Mouse (Mus musculus) adrenal gland, postnatal 4 days (tissue): ENCODE data around the gene Gm595. TPM values are rescaled to one million over a fixed set of nuclear protein-coding genes. Genes with fewer than 3 reads are reported as not detected.

Experiments
- DNase-seq, 2 experiments: peaks; one replicate each; pipeline ENCODE4 v3.0.0; 2021 to 2022; ENCODE audit warnings: low spot score in 2 of 2, mixed read lengths in 2 of 2
- long read RNA-seq, 2 experiments: library from polyadenylated mRNA; stranded (forward); transcript quantifications; one replicate each; pipeline ENCODE4 v2.0.0; 2021
- total RNA-seq, 2 experiments: library from RNA; stranded (reverse); gene quantifications; 2 replicates each; pipeline ENCODE4 v1.2.3; 2021

The Gm595 gene
- not detected for total RNA-seq
- long read RNA-seq, experiment 1, result 0 reads
- long read RNA-seq, experiment 2, result 0 reads

DNA sequence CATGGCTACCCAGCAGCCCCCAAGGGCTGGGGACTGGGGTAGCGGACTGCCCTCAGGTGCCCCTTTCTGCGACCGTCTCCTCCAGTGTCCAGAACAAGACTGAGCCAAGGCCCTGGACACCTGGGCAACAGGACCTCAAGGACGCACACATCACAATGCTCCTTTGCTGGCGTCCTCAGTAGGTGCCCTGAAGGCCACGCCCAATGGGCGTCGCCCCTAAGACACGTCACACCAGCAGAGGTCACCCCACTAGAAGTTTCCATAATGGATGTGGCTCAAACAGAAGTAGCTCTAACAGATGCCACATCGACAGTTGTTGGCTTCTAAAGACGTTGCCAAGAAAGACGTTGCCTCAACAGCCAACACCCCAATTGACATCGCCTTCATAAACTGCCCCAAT lies at the start of gene Gm595:
Gene Gm595, minus strand, starts transcription at position 101 of the 400 bp plus-strand sequence.
- no peak for DNase-seq

DNA sequence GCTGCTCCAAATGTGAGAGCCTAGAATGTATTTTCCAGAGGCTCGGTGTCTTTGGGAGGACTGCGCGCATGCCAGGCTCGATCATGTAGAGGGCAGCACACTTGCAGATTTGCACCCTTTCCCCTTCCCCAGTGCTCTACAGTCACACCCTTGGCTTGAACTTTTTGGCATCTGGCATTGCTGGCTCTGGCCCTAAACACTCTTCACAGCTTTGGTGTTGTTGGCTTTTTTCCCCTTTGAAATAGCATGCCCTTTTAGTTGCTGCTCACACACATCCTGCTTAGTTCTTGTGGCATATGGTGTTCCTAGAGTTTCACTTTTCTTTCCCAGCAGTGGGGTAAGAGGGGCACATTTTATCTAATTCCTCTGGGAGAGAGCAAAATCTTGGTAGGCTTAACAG lies 30.9 kb upstream of the Gm595 start:
- DNase-seq, result no peak

DNA sequence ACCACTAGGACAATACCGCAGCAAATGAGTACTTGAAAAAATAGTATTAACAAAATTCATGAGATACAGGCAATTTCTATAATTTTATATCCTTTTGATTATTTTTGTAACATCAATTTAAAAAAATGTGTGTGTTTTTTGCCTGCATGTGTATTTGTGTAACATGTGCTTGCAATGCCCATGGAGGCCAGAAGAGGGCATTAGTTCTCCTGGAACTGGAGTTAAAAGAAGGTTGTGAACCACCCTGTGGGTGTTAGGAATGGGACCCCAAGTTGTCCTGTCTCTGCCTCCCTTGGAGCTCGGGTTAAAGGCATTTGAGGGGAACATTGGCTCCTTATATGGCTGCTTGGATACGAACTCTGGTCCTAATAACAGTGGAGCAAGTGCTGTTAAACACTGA lies 26.2 kb upstream of the Gm595 start:
- DNase-seq, result no peak

DNA sequence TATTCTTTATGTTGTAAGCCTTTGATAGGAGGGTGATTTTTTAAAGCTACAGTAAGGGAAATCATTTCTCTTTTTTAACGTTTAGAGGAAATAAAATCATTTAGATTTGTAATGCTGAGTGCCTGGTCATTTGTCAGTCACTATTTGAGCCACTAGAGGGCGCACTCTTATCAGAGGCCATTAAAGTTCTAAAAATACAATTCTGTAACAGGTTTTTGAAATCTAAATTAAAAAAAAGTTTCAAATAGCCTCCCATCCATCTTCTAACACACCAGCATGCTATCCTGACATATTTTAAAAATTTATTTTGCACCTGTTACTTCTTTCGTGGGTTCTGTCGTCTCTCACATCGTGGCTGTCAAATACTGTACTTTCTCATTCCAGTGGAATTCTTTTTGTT lies 22.0 kb upstream of the Gm595 start:
- DNase-seq, result no peak

DNA sequence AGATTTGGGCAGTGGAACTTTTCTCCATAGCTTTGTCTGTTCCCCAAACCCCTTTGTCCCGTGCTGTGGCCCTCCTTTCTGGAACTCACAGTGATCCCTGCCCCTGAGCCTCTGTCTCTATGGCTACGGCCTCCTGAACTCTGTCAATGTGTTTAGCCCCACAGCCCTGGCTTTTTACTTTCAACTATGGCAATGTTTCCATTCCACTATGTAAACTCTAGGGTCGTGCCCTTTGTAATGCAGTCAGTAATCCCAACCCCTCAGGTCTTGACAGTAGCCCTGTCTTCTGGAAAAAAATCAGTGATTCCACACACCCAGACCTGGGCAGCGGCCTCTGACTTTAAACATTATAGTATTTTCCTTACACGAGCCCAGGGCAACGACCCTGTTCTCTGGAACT lies 19.3 kb upstream of the Gm595 start:
- DNase-seq, result no peak

DNA sequence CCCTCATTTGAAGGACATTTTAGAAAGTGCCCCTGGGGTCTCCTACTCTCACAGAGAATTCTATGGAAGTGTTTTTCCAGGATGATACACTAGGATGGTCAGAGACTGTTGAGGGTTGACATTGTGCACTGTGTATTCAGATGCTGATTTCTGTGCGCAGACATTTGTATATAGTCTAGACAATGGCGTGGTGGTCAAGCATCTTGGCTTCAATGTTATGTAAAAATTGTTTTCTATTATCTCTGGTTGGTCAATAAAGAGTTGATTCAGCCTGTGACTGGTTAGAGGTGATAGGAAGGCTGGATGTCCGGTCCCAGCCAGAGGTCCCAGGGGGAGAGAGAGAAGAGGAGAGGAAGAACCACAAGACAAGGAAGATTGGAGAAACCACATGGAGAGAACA lies 16.4 kb upstream of the Gm595 start:
- DNase-seq, result no peak

DNA sequence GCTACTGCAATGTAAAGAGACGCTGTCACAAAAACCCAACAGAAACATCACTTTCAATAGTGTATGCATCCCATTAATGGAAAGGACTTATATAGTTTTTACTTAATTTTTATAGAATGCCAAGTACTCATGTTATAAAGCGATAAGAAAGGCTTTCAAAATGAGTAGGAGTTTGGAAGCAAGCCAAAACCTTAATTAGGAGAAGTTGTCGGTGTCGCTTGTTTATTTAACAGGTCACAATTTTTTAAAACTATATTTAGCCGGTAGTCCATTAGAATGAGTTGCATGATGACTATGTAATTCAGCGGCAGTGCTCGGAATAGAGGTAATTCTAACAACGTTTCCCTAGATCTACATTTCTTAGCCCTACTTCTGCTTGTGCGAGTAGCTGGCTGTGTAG lies 12.7 kb upstream of the Gm595 start:
- no peak for DNase-seq

DNA sequence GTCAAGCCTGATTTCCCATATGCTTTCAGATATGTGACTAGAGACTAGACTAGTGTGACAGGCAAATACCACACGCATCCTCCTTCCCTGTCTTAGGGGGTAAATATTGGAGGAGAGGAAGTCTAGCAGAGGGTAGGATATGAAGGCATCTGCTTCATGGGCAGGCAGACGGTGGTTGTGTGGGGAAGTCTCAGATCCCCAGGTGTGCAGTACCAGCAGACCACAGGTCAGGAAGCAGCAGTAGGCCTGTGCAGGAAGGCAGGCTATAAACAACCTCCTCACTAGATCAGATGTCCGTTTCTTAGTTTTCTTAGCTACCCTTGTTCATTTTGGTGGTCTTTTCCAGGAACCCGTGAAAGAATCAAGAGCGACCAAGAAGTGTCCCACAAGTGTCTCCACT lies 7.1 kb upstream of the Gm595 start:
- no peak for DNase-seq

Other genes starting within 250 kb of the Gm595 start
- gene Gpr119, start 203.2 kb downstream of the Gm595 start, total RNA-seq, result under 1 TPM; 0.31 to 0.34 TPM
- gene Rbmx2, start 182.7 kb downstream of the Gm595 start, total RNA-seq, result 1 to 10 TPM; 7.1 to 8.0 TPM